Mouse (Mus musculus): Measurements from ENCODE around the gene Nphp1. TPM values are rescaled to one million over a fixed set of nuclear protein-coding genes. Genes with fewer than 3 reads are reported as not detected.

Nphp1 gene
- polyA plus RNA-seq, 1 experiment from 2014 or later: 9.1 TPM

DNA sequence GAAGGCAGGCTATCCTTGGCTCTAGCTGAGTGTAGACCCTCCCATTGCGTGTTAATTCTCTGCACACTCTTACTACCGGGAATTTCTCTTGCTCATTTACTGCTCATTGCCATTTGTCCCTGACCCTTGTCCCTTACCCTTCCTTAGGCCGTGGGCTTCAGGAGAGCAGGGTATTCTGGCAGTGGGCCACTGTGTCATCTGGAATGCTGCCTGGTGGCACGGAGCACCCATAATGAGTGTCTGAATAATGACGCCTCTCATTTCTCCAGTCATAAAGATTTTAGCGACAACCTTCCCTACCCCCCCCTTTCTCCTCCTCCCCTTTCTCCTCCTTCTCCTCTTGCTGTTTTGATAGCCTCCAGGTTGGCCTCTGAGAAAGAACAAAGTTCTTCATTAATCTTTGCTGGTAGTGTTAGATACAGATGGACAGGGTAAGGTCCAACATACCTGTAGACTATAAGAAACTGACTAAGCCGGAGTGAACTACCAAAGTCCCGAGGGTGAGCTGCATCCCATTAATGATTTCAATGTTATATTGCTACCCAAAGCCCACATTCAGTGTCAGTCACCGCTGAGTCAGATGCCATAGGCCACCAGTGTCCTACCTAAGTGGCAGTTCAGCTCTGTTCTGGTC is 53.1 kb downstream of the Nphp1 start:
- 70% methylated on average over 9 of the region's 9 CpGs for WGBS
- Histone ChIP-seq H3K9ac (replicated peaks; ENCODE audit: low read depth, low read length) (no peak overlapping the region), H3K27ac (ENCODE audit: low read depth, low read length) (no peak overlapping the region), H3K4me2 (ENCODE audit: low read depth, low read length) (no peak overlapping the region), H3K27me3 (ENCODE audit: control insufficient read depth, insufficient read depth, low read length) (no peaks in the 10 kb centered on the region), H3K4me1 (ENCODE audit: control insufficient read depth, insufficient read depth, low read length) (no peaks in the 10 kb centered on the region), H3K9me3 (ENCODE audit: control insufficient read depth, low read length) (no peaks in the 10 kb centered on the region), H3K36me3 (ENCODE audit: control insufficient read depth, insufficient read depth, low read length) (no peaks in the 10 kb centered on the region), H3K4me3 (ENCODE audit: low read depth, low read length) (no peak overlapping the region)
- ATAC-seq (ENCODE audit: low read depth): no peak

DNA sequence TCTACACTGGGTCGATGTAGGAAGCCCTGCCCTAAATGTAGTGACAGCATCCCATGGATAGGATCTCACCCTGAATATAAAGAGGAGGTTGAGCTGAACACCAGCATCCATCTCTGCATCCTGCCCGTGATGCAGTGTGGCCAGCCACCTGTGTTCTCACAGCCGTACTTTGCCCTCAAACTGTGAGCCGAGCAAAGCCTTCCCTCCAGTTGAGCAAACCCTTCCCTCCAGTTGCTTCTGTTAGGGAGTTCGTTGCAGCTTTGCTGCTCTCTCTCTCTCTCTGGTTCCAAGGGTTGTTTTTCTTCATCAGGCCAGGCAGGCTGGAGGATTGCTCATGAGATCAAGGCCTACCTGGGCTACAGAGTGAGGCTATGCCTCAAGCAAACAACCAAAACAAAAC is 53.8 kb downstream of the Nphp1 start:
- H3K4me1 ChIP-seq (ENCODE audit: control insufficient read depth, insufficient read depth, low read length): no peaks in the 10 kb centered on the region

DNA sequence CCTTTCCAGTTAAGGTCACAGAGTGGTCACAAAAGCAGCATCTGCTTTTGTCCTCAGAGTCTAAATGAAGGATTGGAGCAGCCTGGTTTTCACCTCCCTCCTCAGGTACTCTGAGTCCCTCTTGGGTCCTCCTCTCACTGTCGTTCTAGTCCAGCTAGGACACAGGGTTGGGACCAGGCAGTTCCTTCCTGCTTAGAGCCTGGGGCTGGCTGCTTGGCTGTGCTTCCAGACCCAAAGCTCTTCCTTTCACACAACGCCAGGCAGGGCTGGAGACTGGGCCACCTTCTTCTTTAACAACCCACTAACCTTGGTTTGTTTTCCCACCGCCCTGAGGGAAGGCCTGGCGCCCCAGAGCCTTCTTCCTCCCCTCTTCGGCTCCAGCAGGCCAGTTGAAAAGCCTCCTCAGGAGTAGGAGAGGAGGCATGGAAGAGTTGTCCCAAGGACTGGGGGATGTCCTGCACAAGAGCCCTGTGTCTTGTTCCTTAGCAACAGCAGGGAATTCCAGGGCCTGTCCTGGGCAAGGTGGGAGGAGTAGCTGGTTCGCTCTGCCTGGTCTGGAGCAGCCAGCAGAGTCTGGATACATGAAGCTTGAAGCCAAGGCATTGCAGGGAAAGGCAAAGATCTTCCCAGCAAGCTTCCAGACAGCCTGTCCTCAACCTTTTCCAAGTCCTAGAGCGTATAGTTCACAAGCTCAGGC is 58.2 kb downstream of the Nphp1 start:
- 49% methylated on average over 7 of the region's 7 CpGs for WGBS
- peaks cover 3% of the 10 kb centered on the region; the same call in 1 of the 2 replicates for H3K27me3 ChIP-seq (ENCODE audit: control insufficient read depth, insufficient read depth, low read length)
- no peak overlapping the region for H3K4me2 ChIP-seq (ENCODE audit: low read depth, low read length)
- no peaks in the 10 kb centered on the region for H3K36me3 ChIP-seq (ENCODE audit: control insufficient read depth, insufficient read depth, low read length)
- H3K4me3 ChIP-seq (ENCODE audit: low read depth, low read length): no peak overlapping the region
- H3K27ac ChIP-seq (ENCODE audit: low read depth, low read length): no peak overlapping the region
- no peaks in the 10 kb centered on the region for H3K4me1 ChIP-seq (ENCODE audit: control insufficient read depth, insufficient read depth, low read length)
- H3K9ac ChIP-seq (replicated peaks; ENCODE audit: low read depth, low read length): no peak overlapping the region
- no peak for ATAC-seq (ENCODE audit: low read depth)
- H3K9me3 ChIP-seq (ENCODE audit: control insufficient read depth, low read length): no peaks in the 10 kb centered on the region

More for the DNA sequence above, 53.8 kb downstream of the Nphp1 start:
- no peak for ATAC-seq (ENCODE audit: low read depth)
- Histone ChIP-seq H3K9ac (replicated peaks; ENCODE audit: low read depth, low read length) (no peak overlapping the region), H3K27me3 (ENCODE audit: control insufficient read depth, insufficient read depth, low read length) (peaks cover 2% of the 10 kb centered on the region; the same call in 1 of the 2 replicates), H3K4me2 (ENCODE audit: low read depth, low read length) (no peak overlapping the region), H3K9me3 (ENCODE audit: control insufficient read depth, low read length) (no peaks in the 10 kb centered on the region), H3K4me3 (ENCODE audit: low read depth, low read length) (no peak overlapping the region), H3K36me3 (ENCODE audit: control insufficient read depth, insufficient read depth, low read length) (no peaks in the 10 kb centered on the region), H3K27ac (ENCODE audit: low read depth, low read length) (no peak overlapping the region)
- WGBS: 87% methylated on average over 5 of the region's 5 CpGs

DNA sequence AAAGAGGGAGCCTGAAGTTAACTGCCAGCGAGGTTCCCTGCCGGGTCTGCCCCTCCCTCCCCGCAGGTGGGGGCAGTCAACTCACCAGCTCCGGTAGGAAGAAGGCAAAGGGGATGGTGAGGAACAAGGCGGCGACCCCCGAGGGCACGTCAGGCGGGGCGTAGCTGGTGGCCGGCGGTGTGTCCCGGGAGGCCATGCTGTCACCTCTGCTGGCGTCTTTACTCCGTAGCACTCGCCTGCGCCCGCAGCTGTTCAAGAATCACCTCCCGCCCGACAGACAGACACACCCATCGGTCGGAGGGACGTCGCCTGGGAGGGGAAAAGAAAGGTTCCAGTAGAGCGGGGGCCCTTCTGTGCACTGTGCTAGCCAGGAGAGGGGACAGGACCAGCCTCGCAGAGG is 59.0 kb downstream of the Nphp1 start, which contains the start of gene Mall:
Gene Mall (minus strand): TSS at position 262 of the 400 bp plus-strand sequence.
- H3K9me3 ChIP-seq (ENCODE audit: control insufficient read depth, low read length): no peaks in the 10 kb centered on the region
- H3K27me3 ChIP-seq (ENCODE audit: control insufficient read depth, insufficient read depth, low read length): peaks cover 3% of the 10 kb centered on the region; the same call in 1 of the 2 replicates
- under 1% methylated on average over 23 of the region's 26 CpGs for WGBS
- no peak within 1 kb of the TSS for H3K4me3 ChIP-seq (ENCODE audit: low read depth, low read length)
- no peak for ATAC-seq (ENCODE audit: low read depth)
- H3K27ac ChIP-seq (ENCODE audit: low read depth, low read length): no peak within 1 kb of the TSS
- H3K36me3 ChIP-seq (ENCODE audit: control insufficient read depth, insufficient read depth, low read length): no peaks in the 10 kb centered on the region
- H3K4me2 ChIP-seq (ENCODE audit: low read depth, low read length): no peak within 1 kb of the TSS
- no peaks in the 10 kb centered on the region for H3K4me1 ChIP-seq (ENCODE audit: control insufficient read depth, insufficient read depth, low read length)
- no peak within 1 kb of the TSS for H3K9ac ChIP-seq (replicated peaks; ENCODE audit: low read depth, low read length)

DNA sequence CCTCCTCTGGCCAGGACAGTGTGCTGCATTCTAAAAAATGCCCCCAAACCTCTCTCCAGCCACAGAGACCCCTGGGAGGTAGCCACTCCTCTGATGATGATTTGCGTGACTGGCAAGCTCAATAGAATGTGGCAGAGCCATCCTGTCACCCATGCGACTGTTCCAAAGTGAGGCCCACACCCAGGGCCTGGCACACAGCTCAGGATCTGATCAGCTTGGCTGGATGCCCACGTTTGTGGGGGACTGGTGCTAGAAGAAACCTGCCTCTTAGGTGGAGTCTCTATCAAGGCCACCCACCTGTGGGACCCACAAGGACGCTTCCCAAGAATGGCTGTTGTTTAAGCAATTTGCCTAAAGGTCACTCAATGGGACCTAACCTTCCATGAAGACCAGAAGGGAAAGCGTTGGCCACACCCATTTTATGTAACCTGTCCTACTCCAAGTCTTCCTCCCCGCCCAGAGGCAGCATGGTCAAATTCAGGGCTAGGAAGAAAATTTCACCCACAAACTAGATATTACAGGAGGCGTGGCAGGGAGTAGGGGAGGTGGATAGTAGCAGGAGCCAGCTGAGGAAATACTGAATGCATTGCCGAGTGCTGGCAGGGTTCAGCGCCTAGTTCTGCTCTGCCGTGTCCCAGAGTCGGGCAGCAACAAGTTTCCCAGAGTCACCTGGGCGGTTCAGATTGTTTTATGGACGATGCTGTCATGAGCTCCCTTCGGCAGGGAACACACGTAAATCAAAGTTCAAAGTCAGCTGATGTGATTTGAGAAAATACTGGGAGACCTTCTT is 59.8 kb downstream of the Nphp1 start:
- Histone ChIP-seq H3K27ac (ENCODE audit: low read depth, low read length) (no peak overlapping the region), H3K4me2 (ENCODE audit: low read depth, low read length) (no peak overlapping the region), H3K36me3 (ENCODE audit: control insufficient read depth, insufficient read depth, low read length) (no peaks in the 10 kb centered on the region), H3K27me3 (ENCODE audit: control insufficient read depth, insufficient read depth, low read length) (peaks cover 3% of the 10 kb centered on the region; the same call in 1 of the 2 replicates), H3K9ac (replicated peaks; ENCODE audit: low read depth, low read length) (no peak overlapping the region), H3K4me1 (ENCODE audit: control insufficient read depth, insufficient read depth, low read length) (no peaks in the 10 kb centered on the region), H3K4me3 (ENCODE audit: low read depth, low read length) (no peak overlapping the region), H3K9me3 (ENCODE audit: control insufficient read depth, low read length) (no peaks in the 10 kb centered on the region)
- ATAC-seq (ENCODE audit: low read depth): no peak
- WGBS: 29% methylated on average over 15 of the region's 15 CpGs

DNA sequence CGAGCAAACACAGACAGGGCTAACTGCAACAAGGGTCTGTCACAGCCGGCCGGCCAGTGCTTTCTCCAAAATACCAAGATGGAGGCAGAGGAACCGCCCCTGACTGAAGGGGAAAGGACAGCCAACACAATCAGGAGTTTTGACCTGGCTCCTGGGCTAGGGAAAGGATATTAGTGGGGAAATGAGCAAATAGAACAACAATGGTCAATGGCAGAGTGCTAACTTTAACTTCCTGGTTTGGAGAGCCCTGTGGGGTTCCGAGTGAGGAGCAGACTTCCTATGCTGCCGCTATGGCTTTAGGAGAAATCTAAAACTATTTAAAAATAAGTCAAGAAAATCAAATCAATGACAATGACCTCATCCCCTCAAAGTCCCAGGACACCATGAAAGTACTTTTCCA is 60.6 kb downstream of the Nphp1 start:
- no peak overlapping the region for H3K9ac ChIP-seq (replicated peaks; ENCODE audit: low read depth, low read length)
- H3K9me3 ChIP-seq (ENCODE audit: control insufficient read depth, low read length): no peaks in the 10 kb centered on the region
- H3K27me3 ChIP-seq (ENCODE audit: control insufficient read depth, insufficient read depth, low read length): peaks cover 3% of the 10 kb centered on the region; the same call in 1 of the 2 replicates
- H3K4me1 ChIP-seq (ENCODE audit: control insufficient read depth, insufficient read depth, low read length): no peaks in the 10 kb centered on the region
- H3K36me3 ChIP-seq (ENCODE audit: control insufficient read depth, insufficient read depth, low read length): no peaks in the 10 kb centered on the region
- H3K27ac ChIP-seq (ENCODE audit: low read depth, low read length): no peak overlapping the region
- WGBS: 87% methylated on average over 6 of the region's 6 CpGs
- no peak overlapping the region for H3K4me2 ChIP-seq (ENCODE audit: low read depth, low read length)
- no peak overlapping the region for H3K4me3 ChIP-seq (ENCODE audit: low read depth, low read length)
- ATAC-seq (ENCODE audit: low read depth): no peak

DNA sequence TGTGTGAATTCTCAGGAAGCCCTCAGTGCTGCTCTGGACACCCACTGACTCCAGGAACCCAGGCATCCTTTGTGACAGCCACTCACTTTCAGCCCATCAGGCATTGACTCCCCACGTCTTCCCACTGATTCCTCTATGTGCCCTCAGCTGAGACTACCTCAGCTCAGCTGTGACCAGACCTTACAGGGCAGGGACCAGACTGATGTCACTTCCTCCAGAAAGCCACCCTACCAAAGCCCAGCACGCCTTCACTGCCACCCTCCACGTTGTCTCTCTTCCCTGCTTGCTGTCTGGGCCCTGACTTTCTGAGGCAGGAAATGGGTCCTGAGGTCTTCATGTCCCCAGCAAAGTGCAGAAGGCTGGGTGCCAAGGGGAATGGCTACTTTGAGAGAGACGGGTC is 65.5 kb downstream of the Nphp1 start:
- Histone ChIP-seq H3K27me3 (ENCODE audit: control insufficient read depth, insufficient read depth, low read length) (no peaks in the 10 kb centered on the region), H3K4me2 (ENCODE audit: low read depth, low read length) (no peak overlapping the region), H3K9me3 (ENCODE audit: control insufficient read depth, low read length) (no peaks in the 10 kb centered on the region), H3K4me1 (ENCODE audit: control insufficient read depth, insufficient read depth, low read length) (no peaks in the 10 kb centered on the region), H3K27ac (ENCODE audit: low read depth, low read length) (no peak overlapping the region), H3K4me3 (ENCODE audit: low read depth, low read length) (no peak overlapping the region), H3K36me3 (ENCODE audit: control insufficient read depth, insufficient read depth, low read length) (no peaks in the 10 kb centered on the region), H3K9ac (replicated peaks; ENCODE audit: low read depth, low read length) (no peak overlapping the region)
- 67% methylated on average over 4 of the region's 4 CpGs for WGBS
- no peak for ATAC-seq (ENCODE audit: low read depth)

DNA sequence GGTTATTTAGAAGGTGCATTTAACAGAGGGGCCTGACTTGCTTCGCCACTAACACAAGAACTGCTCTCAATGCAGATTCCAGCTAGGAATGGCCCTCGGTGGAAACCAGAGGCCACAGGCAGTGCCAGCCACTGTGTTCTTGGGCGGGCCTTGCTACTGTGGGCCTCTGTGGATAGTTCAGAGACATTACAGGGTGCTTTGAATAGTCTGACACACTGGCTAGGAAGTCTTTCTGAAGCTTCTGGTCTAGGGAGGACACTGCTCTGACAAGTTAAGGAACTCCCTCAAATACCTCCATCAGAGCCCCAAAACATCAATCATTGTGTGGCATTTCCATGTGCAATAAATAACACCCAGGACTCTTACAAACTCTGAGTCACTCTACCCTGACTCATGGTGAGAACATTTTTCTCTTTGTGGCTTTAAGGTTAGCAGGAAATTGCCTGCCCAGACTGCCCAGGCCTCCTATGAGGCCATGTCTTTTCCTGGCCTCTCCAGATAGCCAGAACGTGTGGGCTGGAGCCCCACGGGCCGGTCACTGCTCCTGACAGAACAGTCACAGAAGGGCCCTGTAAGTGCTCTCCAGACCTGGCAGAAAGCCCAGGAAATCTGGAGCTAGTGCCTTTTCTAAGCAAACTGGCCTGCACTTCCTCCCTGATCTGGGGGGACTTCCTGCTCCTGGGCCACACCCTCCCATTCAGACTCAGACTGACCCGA is 66.4 kb downstream of the Nphp1 start:
- Histone ChIP-seq H3K4me1 (ENCODE audit: control insufficient read depth, insufficient read depth, low read length) (no peaks in the 10 kb centered on the region), H3K4me3 (ENCODE audit: low read depth, low read length) (no peak overlapping the region), H3K9me3 (ENCODE audit: control insufficient read depth, low read length) (no peaks in the 10 kb centered on the region), H3K4me2 (ENCODE audit: low read depth, low read length) (no peak overlapping the region), H3K27me3 (ENCODE audit: control insufficient read depth, insufficient read depth, low read length) (no peaks in the 10 kb centered on the region), H3K36me3 (ENCODE audit: control insufficient read depth, insufficient read depth, low read length) (no peaks in the 10 kb centered on the region), H3K27ac (ENCODE audit: low read depth, low read length) (peak overlapping the region; percentile 25; the same call in 1 of the 2 replicates), H3K9ac (replicated peaks; ENCODE audit: low read depth, low read length) (no peak overlapping the region)
- ATAC-seq (ENCODE audit: low read depth): peak; percentile 54; the same call in 1 of the 2 replicates
- WGBS: 53% methylated on average over 7 of the region's 7 CpGs

All from neural tube, embryonic 14.5 days (tissue).